Mouse (Mus musculus) hindbrain, embryonic 13.5 days (tissue): ENCODE measurements around the gene Scgb1b15. TPM values are rescaled to one million over a fixed set of nuclear protein-coding genes. Genes with fewer than 3 reads are reported as not detected.
"Not testable (repeated sequence)": the region's sequence is repeated elsewhere in the genome, so short reads cannot be mapped to it uniquely, and the experiment has no call there.

Experiments used
- ATAC-seq: fragments of 200-750 bp; cut with Nextera tagmentation; 2 replicates; pipeline ENCODE4 v1.8.0; 2017; ENCODE audit warnings: moderate TSS enrichment; ENCODE audit not compliant: low FRiP score
- H3K27ac ChIP-seq: fragments of 300-500 bp; sonication (generic); 2 replicates; pipeline ENCODE4 v1.5.1; 2015; ENCODE audit warnings: inconsistent platforms, mild to moderate bottlenecking, moderate library complexity
- H3K27me3 ChIP-seq: fragments of 300-500 bp; sonication (generic); 2 replicates; pipeline ENCODE4 v1.6.1; 2015; ENCODE audit warnings: mild to moderate bottlenecking, inconsistent platforms
- H3K36me3 ChIP-seq: fragments of 300-500 bp; sonication (generic); 2 replicates; pipeline ENCODE4 v1.6.1; 2015; ENCODE audit warnings: mild to moderate bottlenecking, inconsistent platforms
- H3K4me1 ChIP-seq: fragments of 300-500 bp; sonication (generic); replicated peaks from 2 replicates; pipeline ENCODE4 v1.6.1; 2015; ENCODE audit warnings: inconsistent platforms
- H3K4me2 ChIP-seq: fragments of 300-500 bp; sonication (generic); 2 replicates; pipeline ENCODE4 v1.6.1; 2015; ENCODE audit warnings: inconsistent platforms, mild to moderate bottlenecking, moderate library complexity
- H3K4me3 ChIP-seq: fragments of 300-500 bp; sonication (generic); 2 replicates; pipeline ENCODE4 v1.5.1; 2015; ENCODE audit warnings: mild to moderate bottlenecking, inconsistent platforms
- H3K9ac ChIP-seq: fragments of 300-500 bp; sonication (generic); 2 replicates; pipeline ENCODE4 v1.6.1; 2015; ENCODE audit warnings: mild to moderate bottlenecking, inconsistent platforms
- H3K9me3 ChIP-seq: fragments of 300-500 bp; sonication (generic); 2 replicates; pipeline ENCODE4 v1.6.1; 2016; ENCODE audit warnings: inconsistent platforms
- polyA plus RNA-seq: library from polyadenylated mRNA; unstranded; fragments of >200 nt; fragmentation: Nextera tagmentation; extraction: Ambion mirVana; gene quantifications from 2 replicates; pipeline ENCODE4 v1.2.1, GENCODE M21; 2015

Gene Scgb1b15
- not detected in 2 replicates for polyA plus RNA-seq

GRCm38 (mm10) chr7:32836254-32836653 lies at the start of gene Scgb1b15:
Gene Scgb1b15 (plus strand): TSS chr7:32836554.
- H3K27me3 ChIP-seq, H3K9me3 ChIP-seq, H3K9ac ChIP-seq, H3K4me1 ChIP-seq, H3K27ac ChIP-seq, ATAC-seq, H3K4me3 ChIP-seq, H3K4me2 ChIP-seq, H3K36me3 ChIP-seq: not testable (repeated sequence)

GRCm38 (mm10) chr7:32829562-32829961 lies 6.8 kb upstream of the Scgb1b15 start, which contains the start of gene Scgb2b15:
Gene Scgb2b15 (minus strand): TSS chr7:32829662.
- H3K4me1 ChIP-seq, H3K9me3 ChIP-seq, H3K4me2 ChIP-seq, H3K27ac ChIP-seq, H3K4me3 ChIP-seq, H3K36me3 ChIP-seq, ATAC-seq, H3K27me3 ChIP-seq, H3K9ac ChIP-seq: not testable (repeated sequence)

Other genes with a start within 250 kb of the Scgb1b15 start
- not detected in 2 replicates for gene Scgb2b15, start 6.9 kb upstream of the Scgb1b15 start, polyA plus RNA-seq
- gene Scgb2b17, start 220.0 kb downstream of the Scgb1b15 start, polyA plus RNA-seq: not detected in 2 replicates
- not detected in 2 replicates for gene Scgb1b17, start 226.9 kb downstream of the Scgb1b15 start, polyA plus RNA-seq